Mouse (Mus musculus) ovary, postnatal 14 days (tissue): ENCODE results near the gene Uqcrq.

Experiments
- DNase-seq: peaks from one replicate; pipeline ENCODE4 v3.0.0; 2022; ENCODE audit warnings: low spot score

Gene Uqcrq

GRCm38 (mm10) chr11:53430670-53431346, at the start of gene Uqcrq, which contains the start of gene Gdf9:
Gene Uqcrq (minus strand): TSS chr11:53430831.
Gene Gdf9 (plus strand): TSS chr11:53431023.
- DNase-seq: peak; percentile 97

GRCm38 (mm10) chr11:53479783-53480301, 49.2 kb upstream of the Uqcrq start, which contains the start of the genes Gm9945 and Sowaha:
Gene Gm9945 (plus strand): TSS chr11:53480166.
Gene Sowaha (minus strand): TSS chr11:53480274.
- DNase-seq: no peak

GRCm38 (mm10) chr11:53479171-53479782, 48.6 kb upstream of the Uqcrq start:
- no peak for DNase-seq

- no peak for DNase-seq
Observed at GRCm38 (mm10) chr11:53478383-53479170, 47.9 kb upstream of the Uqcrq start.

- no peak for DNase-seq
Observed at GRCm38 (mm10) chr11:53477833-53478232, 47.2 kb upstream of the Uqcrq start.

- DNase-seq: no peak
Observed at GRCm38 (mm10) chr11:53475620-53476019, 45.0 kb upstream of the Uqcrq start.

GRCm38 (mm10) chr11:53472709-53473108, 42.1 kb upstream of the Uqcrq start:
- DNase-seq: no peak

- peak; percentile 88 for DNase-seq
Observed at GRCm38 (mm10) chr11:53469968-53470695, 39.5 kb upstream of the Uqcrq start, which contains the start of gene Gm9837. Gene Gm9837 (minus strand): TSS chr11:53470479.

- peak; percentile 39 for DNase-seq
Observed at GRCm38 (mm10) chr11:53469294-53469967, 38.8 kb upstream of the Uqcrq start.

- DNase-seq: peak; percentile 70
Observed at GRCm38 (mm10) chr11:53466231-53466971, 35.8 kb upstream of the Uqcrq start.

GRCm38 (mm10) chr11:53463551-53464424, 33.2 kb upstream of the Uqcrq start:
- no peak for DNase-seq

- DNase-seq: no peak
Observed at GRCm38 (mm10) chr11:53461727-53462126, 31.1 kb upstream of the Uqcrq start.

- no peak for DNase-seq
Observed at GRCm38 (mm10) chr11:53460192-53460591, 29.6 kb upstream of the Uqcrq start.

GRCm38 (mm10) chr11:53458996-53459395, 28.4 kb upstream of the Uqcrq start:
- DNase-seq: no peak

GRCm38 (mm10) chr11:53457372-53457954, 26.8 kb upstream of the Uqcrq start:
- no peak for DNase-seq

GRCm38 (mm10) chr11:53456474-53457371, 26.1 kb upstream of the Uqcrq start, which contains the start of the genes Gm10447 and Shroom1:
Gene Gm10447 (minus strand): TSS chr11:53457110.
Gene Shroom1 (plus strand): TSS chr11:53457205.
- DNase-seq: peak; percentile 46

- DNase-seq: no peak
Observed at GRCm38 (mm10) chr11:53453031-53453430, 22.4 kb upstream of the Uqcrq start.

GRCm38 (mm10) chr11:53452396-53452795, 21.8 kb upstream of the Uqcrq start:
- DNase-seq: no peak
